Mouse (Mus musculus) bone marrow, adult 2 months (tissue): ENCODE results near the gene Fzd4.

Experiments
- CTCF ChIP-seq: fragments of 200-500 bp; IDR thresholded peaks from 2 replicates; pipeline ENCODE4 v1.5.1; 2011; ENCODE audit warnings: low read length, control low read depth; ENCODE audit not compliant: control insufficient read depth, insufficient read depth
- POLR2A ChIP-seq: fragments of 200-500 bp; IDR thresholded peaks from 2 replicates; pipeline ENCODE4 v1.6.1; 2011; ENCODE audit warnings: low read depth, mild to moderate bottlenecking, control low read depth, low read length, borderline replicate concordance; ENCODE audit not compliant: control insufficient read depth

GRCm38 (mm10) chr7:89356307-89356706 lies 47.8 kb upstream of the Fzd4 start:
- no peak for TF ChIP-seq CTCF
- TF ChIP-seq POLR2A: no peak
